Mouse (Mus musculus): Measurements from ENCODE around the gene Taf6l. TPM values are rescaled to one million over a fixed set of nuclear protein-coding genes. Genes with fewer than 3 reads are reported as not detected.
"Not testable (repeated sequence)": the region's sequence is repeated elsewhere in the genome, so short reads cannot be mapped to it uniquely, and the experiment has no call there.

Gene Taf6l
- total RNA-seq, 2 experiments from 2014 or later: 13.8 to 14.1 TPM

DNA sequence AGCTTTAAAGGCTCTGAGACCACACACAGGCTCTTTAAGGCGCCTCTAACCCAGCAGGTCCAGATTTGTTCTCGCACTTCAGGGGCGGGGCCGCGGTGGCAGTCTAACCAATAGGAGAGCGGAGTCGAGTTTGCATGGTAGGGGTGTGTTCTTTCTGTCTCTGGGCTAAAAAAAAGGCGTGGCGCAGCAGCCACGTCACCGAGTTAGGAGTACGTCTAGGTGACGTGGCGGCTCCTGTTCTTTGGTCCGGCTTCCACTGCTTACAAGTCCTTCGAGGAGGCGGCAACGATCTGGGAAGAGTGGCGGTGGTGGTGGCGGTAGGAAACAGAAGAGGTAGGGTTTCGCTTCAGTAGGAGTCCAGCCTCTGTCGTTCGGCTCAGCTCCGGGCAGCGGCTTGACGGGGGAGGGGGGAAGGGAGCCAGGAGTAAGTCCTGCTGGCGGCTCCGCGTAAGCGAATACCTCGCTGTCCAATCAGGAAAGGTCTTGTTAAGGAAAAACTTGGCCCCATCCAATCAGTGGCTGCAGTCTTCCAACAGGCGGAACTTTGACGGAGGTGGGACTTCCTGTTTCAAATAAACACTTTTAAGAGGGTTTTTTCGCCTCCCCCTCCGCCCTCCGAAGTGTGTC lies 44.9 kb downstream of the Taf6l start, which contains the start of gene Stx5a:
Gene Stx5a (plus strand): TSS at position 171 of the 627 bp plus-strand sequence.
- peak; percentile 84 to 95 for DNase-seq (ENCODE audit: extremely low spot score in 1 of 2, low spot score in 1 of 2)

GRCm38 (mm10) chr19:8740603-8741002 lies 45.6 kb downstream of the Taf6l start, which contains the start of gene 1700092M07Rik:
Gene 1700092M07Rik, plus strand, starts transcription at chr19:8740718.
- DNase-seq (ENCODE audit: extremely low spot score in 1 of 2, low spot score in 1 of 2): no peak

GRCm38 (mm10) chr19:8739646-8740045 lies 46.6 kb downstream of the Taf6l start:
- no peak for DNase-seq (ENCODE audit: extremely low spot score in 1 of 2, low spot score in 1 of 2)

DNA sequence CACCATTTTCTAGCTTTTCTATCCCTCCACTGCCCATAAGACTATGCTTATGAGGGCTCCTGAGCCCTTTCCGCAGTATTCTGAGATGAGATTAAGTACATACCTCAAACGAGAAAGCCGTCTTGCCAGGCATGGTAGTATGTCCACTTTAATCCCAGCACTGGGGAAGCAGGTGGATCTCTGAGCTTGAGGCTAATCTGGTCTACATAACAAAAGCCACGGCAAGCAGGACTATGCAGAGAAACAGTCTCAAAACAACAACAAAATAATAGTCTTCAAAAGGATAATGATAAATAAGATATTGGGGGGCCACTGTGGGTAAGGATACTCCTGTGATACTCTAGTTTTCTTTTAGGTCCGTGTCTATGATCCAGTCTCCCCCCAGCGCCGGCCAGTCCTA lies 47.3 kb downstream of the Taf6l start:
- DNase-seq (ENCODE audit: extremely low spot score in 1 of 2, low spot score in 1 of 2): no peak

GRCm38 (mm10) chr19:8736160-8736467 lies 50.1 kb downstream of the Taf6l start:
- no peak for DNase-seq (ENCODE audit: extremely low spot score in 1 of 2, low spot score in 1 of 2)

GRCm38 (mm10) chr19:8735389-8736159 lies 50.6 kb downstream of the Taf6l start, which contains the start of gene Wdr74:
Gene Wdr74, plus strand, starts transcription at chr19:8735827.
- peak; percentile 89 to 95 for DNase-seq (ENCODE audit: extremely low spot score in 1 of 2, low spot score in 1 of 2)

- DNase-seq (ENCODE audit: extremely low spot score in 1 of 2, low spot score in 1 of 2): no peak
Measured at GRCm38 (mm10) chr19:8734334-8734733, 51.9 kb downstream of the Taf6l start.

DNA sequence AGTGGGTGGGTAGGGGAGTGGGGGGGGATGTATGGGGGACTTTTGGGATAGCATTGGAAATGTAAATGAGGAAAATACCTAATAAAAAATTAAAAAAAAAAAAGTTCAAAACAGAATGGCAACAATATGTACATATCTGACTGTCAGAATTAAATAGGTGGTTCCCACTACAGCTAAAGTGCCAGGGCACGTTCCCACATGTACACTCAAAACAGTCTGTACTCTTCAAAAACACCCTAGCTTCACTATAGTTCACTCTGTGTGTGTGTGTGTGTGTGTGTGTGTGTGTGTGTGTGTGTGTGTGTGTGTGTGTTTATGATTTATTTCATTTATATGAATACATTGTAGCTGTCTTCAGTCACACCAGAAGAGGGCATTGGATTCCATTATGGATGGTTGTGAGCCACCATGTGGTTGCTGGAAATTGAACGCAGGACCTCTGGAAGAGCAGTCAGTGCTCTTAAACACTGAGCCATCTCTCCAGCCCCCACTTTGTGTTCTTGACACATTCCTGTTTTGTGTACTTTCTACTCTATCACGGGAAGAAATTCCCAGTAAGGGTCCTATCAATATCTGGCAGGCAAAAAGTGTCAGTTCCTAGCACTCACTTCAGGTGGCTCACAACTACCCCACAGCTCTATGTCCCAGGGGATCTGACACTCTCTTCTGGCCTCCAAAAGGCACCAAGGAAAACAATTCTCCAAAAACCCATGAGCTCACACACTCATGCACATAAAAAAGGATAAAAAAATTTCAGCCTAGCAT lies 57.7 kb downstream of the Taf6l start:
- DNase-seq (ENCODE audit: extremely low spot score in 1 of 2, low spot score in 1 of 2): not testable (repeated sequence)

- DNase-seq (ENCODE audit: extremely low spot score in 1 of 2, low spot score in 1 of 2): no peak
Measured at GRCm38 (mm10) chr19:8727495-8728114, 58.6 kb downstream of the Taf6l start.

DNA sequence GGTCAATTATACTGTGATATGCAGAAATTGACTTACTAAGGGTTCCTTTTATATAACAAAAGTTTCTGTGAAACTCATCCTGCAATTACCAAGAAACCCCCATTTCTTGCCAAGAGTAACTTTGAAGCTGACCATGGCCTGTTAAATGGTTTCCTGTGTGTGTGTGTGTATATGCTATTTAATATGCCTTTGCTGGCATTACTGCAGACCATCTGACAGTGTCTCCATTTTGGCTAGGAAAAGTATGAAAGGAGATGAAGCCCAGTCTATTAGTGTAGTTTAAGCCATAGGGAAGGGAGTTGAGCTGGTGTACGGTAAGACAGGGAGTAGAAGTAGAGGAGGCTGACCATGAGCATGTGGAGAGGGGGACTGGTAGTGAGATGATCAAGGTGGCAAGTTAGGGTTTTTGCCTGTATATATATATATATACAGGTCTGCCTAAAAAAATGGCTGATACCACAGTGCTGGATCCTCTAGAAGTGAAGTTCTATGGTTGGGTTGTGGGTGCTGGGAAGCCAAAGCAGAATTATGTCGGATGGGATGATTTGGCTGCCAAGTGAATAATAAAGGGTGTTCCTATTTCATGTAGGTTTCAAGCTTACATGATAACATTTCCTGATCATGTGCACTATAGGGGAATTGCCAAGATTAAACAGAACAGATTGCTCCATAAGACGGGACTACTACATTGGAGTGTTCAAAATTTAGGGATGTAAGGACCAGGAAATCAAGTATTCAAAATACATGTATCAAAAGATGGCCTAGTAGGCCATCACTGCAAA lies 59.4 kb downstream of the Taf6l start:
- no peak for DNase-seq (ENCODE audit: extremely low spot score in 1 of 2, low spot score in 1 of 2)

DNA sequence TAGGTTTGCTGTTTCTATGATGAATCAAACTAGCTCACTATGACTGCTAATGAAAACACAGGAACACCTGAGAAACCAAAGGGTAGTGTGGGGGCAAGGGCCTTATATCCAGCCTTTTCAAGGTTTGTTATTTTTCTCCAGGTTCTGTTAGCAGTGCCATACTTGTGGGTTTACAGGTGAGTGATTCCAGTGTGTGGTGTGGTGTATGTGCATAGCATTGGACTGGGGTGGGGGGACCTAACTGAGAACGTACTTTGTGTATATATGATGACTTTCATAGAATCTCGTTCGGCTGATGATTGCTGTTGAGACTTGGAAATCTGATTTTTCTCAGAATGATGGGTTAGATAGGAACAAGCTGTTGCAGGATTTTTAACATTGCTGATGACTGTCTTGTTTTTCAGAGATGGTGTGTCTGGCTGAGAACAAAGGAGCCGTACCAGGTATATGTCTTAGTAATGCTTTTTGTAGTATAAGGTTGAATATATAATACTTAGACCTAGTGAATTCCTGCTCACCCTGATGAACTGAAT lies 61.1 kb downstream of the Taf6l start:
- DNase-seq (ENCODE audit: extremely low spot score in 1 of 2, low spot score in 1 of 2): no peak

Small RNA genes lying within 50 kb of the gene (microRNA-seq; reads per million reads assigned to microRNA genes)
- gene Mir6992: 0 reads per million in 2 experiments

Other genes starting within 250 kb of the Taf6l start
- 10 to 100 TPM in 1 of 2 experiments, 1 to 10 TPM in 1; 9.5 to 12.3 TPM for gene Slc22a8, start 195.2 kb downstream of the Taf6l start, total RNA-seq (2021)
- 1 to 10 TPM; 1.5 to 1.6 TPM for gene Slc22a6, start 168.4 kb downstream of the Taf6l start, total RNA-seq (2021)
- gene Chrm1, start 122.6 kb downstream of the Taf6l start, total RNA-seq (2021): 100 to 1,000 TPM; 188 to 200 TPM
- 100 to 1,000 TPM; 155 to 170 TPM for gene Slc3a2, start 63.0 kb downstream of the Taf6l start, total RNA-seq (2021)
- 10 to 100 TPM; 43.9 to 53.6 TPM for gene Wdr74, start 50.6 kb downstream of the Taf6l start, total RNA-seq (2021)
- gene 1700092M07Rik, start 45.7 kb downstream of the Taf6l start, total RNA-seq (2021): 1 to 10 TPM in 1 of 2 experiments, not detected in 1; 1.5 TPM
- gene Stx5a, start 45.0 kb downstream of the Taf6l start, total RNA-seq (2021): 10 to 100 TPM; 59.9 to 70.7 TPM
- 10 to 100 TPM; 75.4 to 95.3 TPM for gene Nxf1, start 29.3 kb downstream of the Taf6l start, total RNA-seq (2021)
- gene Tmem223, start 15.4 kb downstream of the Taf6l start, total RNA-seq (2021): 100 to 1,000 TPM in 1 of 2 experiments, 10 to 100 TPM in 1; 92.1 to 101 TPM
- 10 to 100 TPM in 1 of 2 experiments, 1 to 10 TPM in 1; 8.5 to 10.1 TPM for gene Tmem179b, start 11.9 kb downstream of the Taf6l start, total RNA-seq (2021)
- gene Polr2g, start 12.2 kb upstream of the Taf6l start, total RNA-seq (2021): 100 to 1,000 TPM; 112 to 130 TPM
- 1 to 10 TPM; 6.4 to 6.6 TPM for gene Zbtb3, start 16.1 kb upstream of the Taf6l start, total RNA-seq (2021)
- gene Ttc9c, start 32.9 kb upstream of the Taf6l start, total RNA-seq (2021): 10 to 100 TPM; 35.3 to 36.4 TPM
- gene Hnrnpul2, start 33.6 kb upstream of the Taf6l start, total RNA-seq (2021): 100 to 1,000 TPM; 109 to 120 TPM
- gene AC129217.1, start 43.4 kb upstream of the Taf6l start, total RNA-seq (2021): 1 to 10 TPM in 1 of 2 experiments, not detected in 1; 4.5 TPM
- gene Bscl2, start 51.0 kb upstream of the Taf6l start, total RNA-seq (2021): 100 to 1,000 TPM; 103 to 111 TPM
- 100 to 1,000 TPM; 188 to 192 TPM for gene Gng3, start 52.8 kb upstream of the Taf6l start, total RNA-seq (2021)
- gene Lrrn4cl, start 64.4 kb upstream of the Taf6l start, total RNA-seq (2021): under 1 TPM; 0.28 to 0.47 TPM
- 10 to 100 TPM; 92.2 to 98.9 TPM for gene Ubxn1, start 85.1 kb upstream of the Taf6l start, total RNA-seq (2021)
- 10 to 100 TPM; 31.2 to 36.4 TPM for gene Uqcc3, start 94.5 kb upstream of the Taf6l start, total RNA-seq (2021)
- 10 to 100 TPM; 10.1 to 16.2 TPM for gene Lbhd1, start 97.3 kb upstream of the Taf6l start, total RNA-seq (2021)
- not detected for gene Gm49403, start 97.5 kb upstream of the Taf6l start, total RNA-seq (2021)
- gene 1810009A15Rik, start 102.4 kb upstream of the Taf6l start, total RNA-seq (2021): 10 to 100 TPM; 22.0 to 25.7 TPM
- gene Gm49416, start 102.5 kb upstream of the Taf6l start, total RNA-seq (2021): 1 to 10 TPM; 1.6 to 2.2 TPM
- gene Ints5, start 106.6 kb upstream of the Taf6l start, total RNA-seq (2021): 10 to 100 TPM; 26.1 to 27.0 TPM
- 100 to 1,000 TPM; 116 to 122 TPM for gene Ganab, start 111.7 kb upstream of the Taf6l start, total RNA-seq (2021)
- 100 to 1,000 TPM; 169 to 172 TPM for gene B3gat3, start 134.0 kb upstream of the Taf6l start, total RNA-seq (2021)
- gene Rom1, start 142.9 kb upstream of the Taf6l start, total RNA-seq (2021): 1 to 10 TPM; 4.8 to 6.4 TPM
- 10 to 100 TPM in 1 of 2 experiments, 1 to 10 TPM in 1; 9.1 to 11.1 TPM for gene Eml3, start 143.1 kb upstream of the Taf6l start, total RNA-seq (2021)
- 10 to 100 TPM; 51.2 to 58.4 TPM for gene Mta2, start 155.5 kb upstream of the Taf6l start, total RNA-seq (2021)
- gene Tut1, start 167.4 kb upstream of the Taf6l start, total RNA-seq (2021): 10 to 100 TPM; 19.4 to 20.1 TPM
- 100 to 1,000 TPM; 215 to 256 TPM for gene Eef1g, start 180.6 kb upstream of the Taf6l start, total RNA-seq (2021)
- gene Ahnak, start 202.9 kb upstream of the Taf6l start, total RNA-seq (2021): 10 to 100 TPM; 14.7 to 15.7 TPM